Mouse (Mus musculus) testis, postnatal 14 days (tissue): ENCODE measurements around the gene Tmem88.

Experiments used
- DNase-seq: peaks from one replicate; pipeline ENCODE4 v3.0.0; 2021; ENCODE audit warnings: low spot score

Gene Tmem88

GRCm38 (mm10) chr11:69398059-69398458, at the start of gene Tmem88:
Gene Tmem88, minus strand, starts transcription at chr11:69398234.
- no peak for DNase-seq

DNA sequence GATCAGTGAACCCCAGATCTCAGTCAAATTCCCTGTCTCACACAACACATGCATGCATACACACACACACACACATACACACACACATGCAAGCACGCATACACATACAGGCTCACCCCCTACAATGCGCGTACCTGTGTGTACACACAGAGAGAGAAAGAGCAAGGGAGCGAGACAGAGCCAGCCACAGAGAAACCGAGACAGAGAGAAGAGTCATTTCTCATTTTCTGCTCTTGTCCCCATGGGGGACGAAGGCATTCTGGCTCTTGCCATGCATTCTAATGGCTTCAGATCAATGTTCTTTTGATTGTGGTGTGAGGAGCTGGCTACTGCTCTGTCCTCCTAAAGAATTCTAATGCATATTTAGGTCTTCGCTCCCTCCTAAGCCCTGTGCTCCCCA, 49.3 kb upstream of the Tmem88 start:
- DNase-seq = no peak

DNA sequence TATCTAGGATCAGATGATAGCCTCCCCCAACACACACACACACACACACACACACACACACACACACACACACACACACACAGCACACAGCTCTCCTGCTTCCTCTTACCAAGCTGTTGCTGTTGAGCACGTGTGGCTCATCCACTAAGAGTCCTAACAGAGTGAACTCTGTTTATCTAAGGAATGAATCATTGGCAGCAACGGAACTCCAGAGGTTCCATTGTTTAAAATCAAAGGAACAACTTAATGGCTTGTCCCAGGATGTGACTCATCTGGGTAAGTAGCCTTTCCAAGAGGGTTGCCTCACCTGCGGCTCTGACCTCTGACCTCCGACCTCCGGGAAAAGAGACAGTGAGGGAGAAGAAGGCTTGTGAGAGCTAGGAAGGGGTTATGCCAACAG, 45.3 kb upstream of the Tmem88 start:
- DNase-seq = no peak

- DNase-seq = no peak
Measured at GRCm38 (mm10) chr11:69437291-69437690, 39.3 kb upstream of the Tmem88 start.

- no peak for DNase-seq
Measured at GRCm38 (mm10) chr11:69433189-69433588, 35.2 kb upstream of the Tmem88 start.

- DNase-seq = no peak
Measured at GRCm38 (mm10) chr11:69432640-69432982, 34.6 kb upstream of the Tmem88 start.

GRCm38 (mm10) chr11:69431829-69432639, 34.0 kb upstream of the Tmem88 start:
- peak; percentile 51 for DNase-seq

- no peak for DNase-seq
Measured at GRCm38 (mm10) chr11:69430631-69431030, 32.6 kb upstream of the Tmem88 start.

- DNase-seq = no peak
Measured at GRCm38 (mm10) chr11:69429313-69429712, 31.3 kb upstream of the Tmem88 start.

GRCm38 (mm10) chr11:69428751-69429150, 30.7 kb upstream of the Tmem88 start:
- DNase-seq = no peak

DNA sequence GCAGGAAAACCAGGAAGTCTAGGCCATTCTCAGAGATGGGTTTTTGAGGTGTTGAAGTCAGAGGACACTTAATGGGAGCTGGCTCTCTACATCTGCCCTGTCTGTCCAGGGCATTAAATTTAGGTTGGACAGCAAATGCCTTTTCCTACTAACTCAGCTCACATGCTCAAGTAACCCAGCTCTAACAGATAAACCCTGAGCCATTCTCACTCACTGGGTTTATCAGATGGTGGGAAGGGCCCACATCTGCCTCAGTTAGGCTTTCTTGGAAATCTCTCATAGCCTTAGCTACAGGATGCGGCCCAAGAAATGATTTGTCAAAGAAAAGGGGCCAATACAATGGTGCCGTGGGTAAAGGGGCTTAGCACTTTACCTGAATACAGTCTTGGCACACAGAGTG, 28.2 kb upstream of the Tmem88 start:
- no peak for DNase-seq

- DNase-seq = no peak
Measured at GRCm38 (mm10) chr11:69423885-69424284, 25.9 kb upstream of the Tmem88 start.

GRCm38 (mm10) chr11:69422842-69423241, 24.8 kb upstream of the Tmem88 start:
- no peak for DNase-seq

GRCm38 (mm10) chr11:69421131-69421977, 23.3 kb upstream of the Tmem88 start:
- no peak for DNase-seq

- DNase-seq = no peak
Measured at GRCm38 (mm10) chr11:69420554-69421000, 22.5 kb upstream of the Tmem88 start.

- peak; percentile 56 for DNase-seq
Measured at GRCm38 (mm10) chr11:69419813-69420553, 21.9 kb upstream of the Tmem88 start.

GRCm38 (mm10) chr11:69419443-69419812, 21.4 kb upstream of the Tmem88 start:
- DNase-seq = peak; percentile 48

DNA sequence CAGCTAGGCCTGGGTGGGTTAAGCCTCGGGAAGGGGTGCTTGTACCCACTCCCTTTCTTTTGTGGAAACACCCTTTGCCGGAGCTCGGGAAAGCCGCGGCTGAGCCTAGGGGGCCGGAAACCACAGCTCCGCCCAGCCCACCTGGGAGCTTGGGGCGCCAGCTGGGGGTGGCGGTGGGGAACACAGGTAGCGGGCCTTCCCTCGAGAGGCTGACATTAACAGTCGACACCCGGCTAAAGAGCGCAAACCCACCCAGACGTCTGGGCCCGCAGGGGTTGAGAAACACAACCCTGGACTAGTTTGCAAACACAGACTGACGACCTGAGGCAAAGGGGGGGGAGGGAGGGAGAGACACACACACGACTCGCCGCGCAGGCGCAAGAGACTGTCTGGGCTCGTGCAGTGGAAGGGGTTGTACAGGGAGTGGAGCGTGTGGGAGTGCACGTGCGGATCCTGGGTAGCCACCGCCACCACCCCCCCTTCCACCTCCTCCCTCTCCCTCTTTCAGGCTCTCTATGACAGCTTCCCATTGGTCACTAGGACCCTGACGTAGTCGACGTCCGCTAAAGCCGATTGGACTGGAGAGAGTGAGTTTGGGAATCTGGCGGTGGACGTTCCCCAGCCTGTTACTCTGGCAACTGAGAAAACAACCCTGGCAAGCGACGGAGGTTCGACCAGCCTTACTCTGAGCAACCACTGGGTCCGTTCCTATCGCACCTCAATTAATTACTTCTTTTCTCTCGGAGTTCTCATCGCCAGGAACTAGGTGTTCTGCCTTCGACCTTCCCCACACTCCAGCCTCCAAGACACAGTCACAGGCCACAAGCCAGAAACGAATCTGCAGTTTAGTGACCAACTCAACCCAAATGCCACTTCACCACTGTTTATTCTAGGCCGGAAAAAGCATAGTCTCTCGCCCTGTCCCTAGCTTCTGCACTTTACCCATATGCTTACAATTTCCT, 20.7 kb upstream of the Tmem88 start:
- DNase-seq = peak; percentile 96

GRCm38 (mm10) chr11:69417449-69418384, 19.7 kb upstream of the Tmem88 start:
- DNase-seq = peak; percentile 95

GRCm38 (mm10) chr11:69416921-69417448, 19.0 kb upstream of the Tmem88 start:
- no peak for DNase-seq
